Mouse (Mus musculus): Measurements from ENCODE around the gene Epn1. TPM values are rescaled to one million over a fixed set of nuclear protein-coding genes. Genes with fewer than 3 reads are reported as not detected.

Gene Epn1
- polyA plus RNA-seq, 1 experiment from 2014 or later, result 104 TPM

- Histone ChIP-seq H3K4me2 (ENCODE audit: low read length) (no peak overlapping the region), H3K27ac (replicated peaks; ENCODE audit: low read depth, low read length) (no peak overlapping the region), H3K9me3 (ENCODE audit: control insufficient read depth, low read length) (no peaks in the 10 kb centered on the region), H3K4me1 (ENCODE audit: control insufficient read depth, insufficient read depth, low read length) (no peaks in the 10 kb centered on the region), H3K36me3 (ENCODE audit: control insufficient read depth, insufficient read depth, low read length) (peaks cover 76% of the 10 kb centered on the region), H3K9ac (replicated peaks; ENCODE audit: low read length) (no peak overlapping the region), H3K27me3 (ENCODE audit: control insufficient read depth, insufficient read depth, low read length) (no peaks in the 10 kb centered on the region), H3K4me3 (replicated peaks; ENCODE audit: low read depth, low read length) (no peak overlapping the region)
- WGBS, result 82% methylated on average over 6 of the region's 6 CpGs
- ATAC-seq (ENCODE audit: low FRiP score, low TSS enrichment) (no peak), DNase-seq (no peak)
Measured at GRCm38 (mm10) chr7:5092381-5092780, 12.3 kb downstream of the Epn1 start.

- H3K27me3 ChIP-seq (ENCODE audit: control insufficient read depth, insufficient read depth, low read length), result no peaks in the 10 kb centered on the region
- no peak overlapping the region for H3K4me3 ChIP-seq (replicated peaks; ENCODE audit: low read depth, low read length)
- DNase-seq (no peak), ATAC-seq (ENCODE audit: low FRiP score, low TSS enrichment) (no peak)
- H3K4me1 ChIP-seq (ENCODE audit: control insufficient read depth, insufficient read depth, low read length), result no peaks in the 10 kb centered on the region
- peaks cover 82% of the 10 kb centered on the region for H3K36me3 ChIP-seq (ENCODE audit: control insufficient read depth, insufficient read depth, low read length)
- H3K4me2 ChIP-seq (ENCODE audit: low read length), result no peak overlapping the region
- no peak overlapping the region for H3K27ac ChIP-seq (replicated peaks; ENCODE audit: low read depth, low read length)
- no peaks in the 10 kb centered on the region for H3K9me3 ChIP-seq (ENCODE audit: control insufficient read depth, low read length)
- H3K9ac ChIP-seq (replicated peaks; ENCODE audit: low read length), result no peak overlapping the region
- 87% methylated on average over 21 of the region's 21 CpGs for WGBS
Measured at GRCm38 (mm10) chr7:5092831-5093510, 12.9 kb downstream of the Epn1 start.

DNA sequence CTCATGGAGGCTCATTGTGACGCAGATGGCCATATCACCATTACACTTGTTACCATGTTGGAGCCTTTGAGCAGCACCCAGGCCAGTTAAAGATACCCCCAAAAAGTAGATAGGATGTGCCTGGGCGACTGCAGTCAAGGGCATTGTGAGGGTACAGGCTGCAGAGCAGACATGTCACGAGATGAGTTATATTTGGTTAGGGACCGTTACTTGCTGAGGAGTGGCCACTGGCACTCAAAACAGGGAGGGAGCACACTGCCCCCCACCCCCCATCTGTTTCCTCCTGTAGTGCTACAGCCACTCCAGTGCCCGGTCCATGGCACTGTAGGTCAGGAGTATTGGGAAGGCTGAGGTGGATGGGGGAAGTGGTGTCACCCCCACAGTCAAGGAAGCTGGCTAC lies 18.7 kb downstream of the Epn1 start:
- ATAC-seq (ENCODE audit: low FRiP score, low TSS enrichment), result no peak
- H3K4me2 ChIP-seq (ENCODE audit: low read length), result no peak overlapping the region
- H3K27me3 ChIP-seq (ENCODE audit: control insufficient read depth, insufficient read depth, low read length), result no peaks in the 10 kb centered on the region
- 97% methylated on average over 5 of the region's 5 CpGs for WGBS
- no peaks in the 10 kb centered on the region for H3K4me1 ChIP-seq (ENCODE audit: control insufficient read depth, insufficient read depth, low read length)
- no peak overlapping the region for H3K4me3 ChIP-seq (replicated peaks; ENCODE audit: low read depth, low read length)
- peaks cover 56% of the 10 kb centered on the region for H3K36me3 ChIP-seq (ENCODE audit: control insufficient read depth, insufficient read depth, low read length)
- no peaks in the 10 kb centered on the region for H3K9me3 ChIP-seq (ENCODE audit: control insufficient read depth, low read length)
- no peak overlapping the region for H3K27ac ChIP-seq (replicated peaks; ENCODE audit: low read depth, low read length)
- no peak for DNase-seq
- no peak overlapping the region for H3K9ac ChIP-seq (replicated peaks; ENCODE audit: low read length)

- no peak overlapping the region for H3K4me3 ChIP-seq (replicated peaks; ENCODE audit: low read depth, low read length)
- no peak overlapping the region for H3K27ac ChIP-seq (replicated peaks; ENCODE audit: low read depth, low read length)
- H3K36me3 ChIP-seq (ENCODE audit: control insufficient read depth, insufficient read depth, low read length), result peaks cover 46% of the 10 kb centered on the region
- H3K4me1 ChIP-seq (ENCODE audit: control insufficient read depth, insufficient read depth, low read length), result no peaks in the 10 kb centered on the region
- H3K9me3 ChIP-seq (ENCODE audit: control insufficient read depth, low read length), result no peaks in the 10 kb centered on the region
- no peak overlapping the region for H3K4me2 ChIP-seq (ENCODE audit: low read length)
- WGBS, result 91% methylated on average over 3 of the region's 3 CpGs
- no peak overlapping the region for H3K9ac ChIP-seq (replicated peaks; ENCODE audit: low read length)
- DNase-seq, result no peak
- ATAC-seq (ENCODE audit: low FRiP score, low TSS enrichment), result no peak
- no peaks in the 10 kb centered on the region for H3K27me3 ChIP-seq (ENCODE audit: control insufficient read depth, insufficient read depth, low read length)
Measured at GRCm38 (mm10) chr7:5099796-5100195, 19.8 kb downstream of the Epn1 start.

GRCm38 (mm10) chr7:5101066-5101663 lies 21.1 kb downstream of the Epn1 start:
- Histone ChIP-seq H3K27ac (replicated peaks; ENCODE audit: low read depth, low read length) (no peak overlapping the region), H3K36me3 (ENCODE audit: control insufficient read depth, insufficient read depth, low read length) (peaks cover 32% of the 10 kb centered on the region), H3K4me2 (ENCODE audit: low read length) (no peak overlapping the region), H3K9ac (replicated peaks; ENCODE audit: low read length) (no peak overlapping the region), H3K4me1 (ENCODE audit: control insufficient read depth, insufficient read depth, low read length) (no peaks in the 10 kb centered on the region), H3K4me3 (replicated peaks; ENCODE audit: low read depth, low read length) (no peak overlapping the region), H3K9me3 (ENCODE audit: control insufficient read depth, low read length) (no peaks in the 10 kb centered on the region), H3K27me3 (ENCODE audit: control insufficient read depth, insufficient read depth, low read length) (no peaks in the 10 kb centered on the region)
- 95% methylated on average over 10 of the region's 10 CpGs for WGBS
- ATAC-seq (ENCODE audit: low FRiP score, low TSS enrichment) (no peak), DNase-seq (no peak)

GRCm38 (mm10) chr7:5102564-5102963 lies 22.5 kb downstream of the Epn1 start:
- WGBS, result 88% methylated on average over 2 of the region's 2 CpGs
- Histone ChIP-seq H3K9me3 (ENCODE audit: control insufficient read depth, low read length) (no peaks in the 10 kb centered on the region), H3K27ac (replicated peaks; ENCODE audit: low read depth, low read length) (no peak overlapping the region), H3K36me3 (ENCODE audit: control insufficient read depth, insufficient read depth, low read length) (peaks cover 18% of the 10 kb centered on the region), H3K9ac (replicated peaks; ENCODE audit: low read length) (no peak overlapping the region), H3K4me3 (replicated peaks; ENCODE audit: low read depth, low read length) (no peak overlapping the region), H3K4me2 (ENCODE audit: low read length) (no peak overlapping the region), H3K27me3 (ENCODE audit: control insufficient read depth, insufficient read depth, low read length) (no peaks in the 10 kb centered on the region), H3K4me1 (ENCODE audit: control insufficient read depth, insufficient read depth, low read length) (no peaks in the 10 kb centered on the region)
- ATAC-seq (ENCODE audit: low FRiP score, low TSS enrichment) (no peak), DNase-seq (no peak)

GRCm38 (mm10) chr7:5108272-5108671 lies 28.2 kb downstream of the Epn1 start:
- 81% methylated on average over 4 of the region's 4 CpGs for WGBS
- ATAC-seq (ENCODE audit: low FRiP score, low TSS enrichment) (no peak), DNase-seq (no peak)
- Histone ChIP-seq H3K4me2 (ENCODE audit: low read length) (no peak overlapping the region), H3K9me3 (ENCODE audit: control insufficient read depth, low read length) (no peaks in the 10 kb centered on the region), H3K4me3 (replicated peaks; ENCODE audit: low read depth, low read length) (no peak overlapping the region), H3K4me1 (ENCODE audit: control insufficient read depth, insufficient read depth, low read length) (no peaks in the 10 kb centered on the region), H3K27me3 (ENCODE audit: control insufficient read depth, insufficient read depth, low read length) (no peaks in the 10 kb centered on the region), H3K27ac (replicated peaks; ENCODE audit: low read depth, low read length) (no peak overlapping the region), H3K9ac (replicated peaks; ENCODE audit: low read length) (no peak overlapping the region), H3K36me3 (ENCODE audit: control insufficient read depth, insufficient read depth, low read length) (no peaks in the 10 kb centered on the region)

GRCm38 (mm10) chr7:5109301-5109700 lies 29.3 kb downstream of the Epn1 start:
- H3K9ac ChIP-seq (replicated peaks; ENCODE audit: low read length), result no peak overlapping the region
- no peak overlapping the region for H3K27ac ChIP-seq (replicated peaks; ENCODE audit: low read depth, low read length)
- no peaks in the 10 kb centered on the region for H3K36me3 ChIP-seq (ENCODE audit: control insufficient read depth, insufficient read depth, low read length)
- no peak overlapping the region for H3K4me3 ChIP-seq (replicated peaks; ENCODE audit: low read depth, low read length)
- no peak overlapping the region for H3K4me2 ChIP-seq (ENCODE audit: low read length)
- H3K4me1 ChIP-seq (ENCODE audit: control insufficient read depth, insufficient read depth, low read length), result no peaks in the 10 kb centered on the region
- no peak for DNase-seq
- WGBS, result 78% methylated on average over 8 of the region's 8 CpGs
- no peaks in the 10 kb centered on the region for H3K9me3 ChIP-seq (ENCODE audit: control insufficient read depth, low read length)
- H3K27me3 ChIP-seq (ENCODE audit: control insufficient read depth, insufficient read depth, low read length), result no peaks in the 10 kb centered on the region
- no peak for ATAC-seq (ENCODE audit: low FRiP score, low TSS enrichment)

DNA sequence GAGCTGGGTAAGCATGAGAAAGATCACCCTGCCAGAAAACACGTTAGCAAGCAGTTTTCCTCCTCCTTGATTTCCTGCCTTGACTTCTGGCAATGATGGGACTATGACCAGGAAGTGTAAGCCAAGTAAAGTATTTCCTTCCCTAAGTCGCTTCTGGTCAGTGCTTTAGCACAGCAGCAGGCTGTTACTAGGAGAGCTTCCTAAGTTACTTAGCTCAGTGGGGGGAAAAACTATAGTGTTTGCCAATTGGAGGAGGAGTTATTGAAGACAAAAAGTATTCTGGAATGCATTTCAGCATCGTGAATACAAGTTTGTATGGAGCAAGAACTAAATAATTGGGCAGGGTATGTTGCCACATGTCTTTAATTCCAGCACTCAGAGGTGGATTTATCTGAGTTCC lies 32.7 kb downstream of the Epn1 start:
- Histone ChIP-seq H3K27me3 (ENCODE audit: control insufficient read depth, insufficient read depth, low read length) (no peaks in the 10 kb centered on the region), H3K9ac (replicated peaks; ENCODE audit: low read length) (no peak overlapping the region), H3K4me2 (ENCODE audit: low read length) (no peak overlapping the region), H3K4me1 (ENCODE audit: control insufficient read depth, insufficient read depth, low read length) (no peaks in the 10 kb centered on the region), H3K27ac (replicated peaks; ENCODE audit: low read depth, low read length) (no peak overlapping the region), H3K4me3 (replicated peaks; ENCODE audit: low read depth, low read length) (no peak overlapping the region), H3K36me3 (ENCODE audit: control insufficient read depth, insufficient read depth, low read length) (no peaks in the 10 kb centered on the region), H3K9me3 (ENCODE audit: control insufficient read depth, low read length) (no peaks in the 10 kb centered on the region)
- DNase-seq, result no peak
- WGBS, result 60% methylated on average over 3 of the region's 3 CpGs
- ATAC-seq (ENCODE audit: low FRiP score, low TSS enrichment), result no peak
